Mouse (Mus musculus) cortical plate, adult 2 months (tissue): ENCODE measurements around the gene Rgs6.

Experiments
- CTCF ChIP-seq: fragments of 200-500 bp; IDR thresholded peaks from 2 replicates; pipeline ENCODE4 v1.5.1; 2011; ENCODE audit warnings: mild to moderate bottlenecking, control low read depth, low read length; ENCODE audit not compliant: insufficient read depth; ENCODE audit errors: extremely low read depth
- POLR2A ChIP-seq: fragments of 200-500 bp; IDR thresholded peaks from 2 replicates; pipeline ENCODE4 v1.6.1; 2011; ENCODE audit warnings: mild to moderate bottlenecking, low read length, control low read depth; ENCODE audit not compliant: insufficient read depth; ENCODE audit errors: extremely low read depth

DNA sequence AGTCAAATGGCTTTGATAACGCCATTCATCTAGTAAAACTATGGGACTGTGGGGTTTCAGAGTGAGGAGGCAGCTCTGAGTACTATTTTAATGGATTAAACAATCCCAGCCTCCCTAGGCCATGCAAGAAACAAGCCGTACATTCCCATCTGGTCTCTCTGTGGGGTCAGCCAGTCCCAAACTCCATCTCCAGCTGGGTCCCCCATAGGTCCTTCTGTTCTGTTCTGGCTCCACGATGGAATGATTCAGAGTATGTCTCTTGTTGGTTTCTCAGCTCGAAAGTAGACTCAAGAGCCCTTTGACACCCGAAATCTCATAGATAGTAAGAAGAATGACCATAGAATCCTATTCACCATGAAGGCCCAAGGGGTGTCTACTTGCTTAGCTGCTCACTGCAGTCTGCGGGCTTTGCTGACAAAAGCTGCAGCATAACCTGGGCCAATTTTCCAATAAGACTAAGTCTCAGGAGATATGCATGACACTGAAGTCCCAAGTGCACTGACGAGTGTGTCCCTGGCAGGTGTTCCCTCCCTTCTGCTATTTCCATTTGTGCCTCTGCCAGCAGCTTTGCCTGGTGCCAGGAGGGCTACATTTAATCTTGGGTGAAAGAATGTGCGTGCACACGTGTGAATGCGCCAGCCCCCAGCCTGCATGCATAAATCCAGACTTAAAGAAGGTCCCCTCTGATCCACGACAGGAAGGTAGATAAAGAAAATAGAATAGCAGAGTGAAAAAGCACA lies 522.0 kb downstream of the Rgs6 start:
- TF ChIP-seq CTCF (no peak), POLR2A (no peak)
